Mouse (Mus musculus) limb, embryonic 10.5 days (tissue): Measurements from ENCODE around the gene Gm5724. TPM values are rescaled to one million over a fixed set of nuclear protein-coding genes. Genes with fewer than 3 reads are reported as not detected.

Experiments used
- DNase-seq: peaks from one replicate; pipeline ENCODE4 v3.0.0-alpha.2; 2017; ENCODE audit warnings: low spot score
- H3K27ac ChIP-seq: fragments of 300-500 bp; sonication (generic); 2 replicates; pipeline ENCODE4 v1.5.1; 2016; ENCODE audit warnings: mild to moderate bottlenecking
- H3K27me3 ChIP-seq: fragments of 300-500 bp; sonication (generic); 2 replicates; pipeline ENCODE4 v1.6.1; 2016; ENCODE audit warnings: low read depth, mild to moderate bottlenecking; ENCODE audit not compliant: poor library complexity, severe bottlenecking
- H3K36me3 ChIP-seq: fragments of 300-500 bp; sonication (generic); 2 replicates; pipeline ENCODE4 v1.6.1; 2016; ENCODE audit warnings: mild to moderate bottlenecking, moderate library complexity
- H3K4me1 ChIP-seq: fragments of 300-500 bp; sonication (generic); 2 replicates; pipeline ENCODE4 v1.6.1; 2016
- H3K4me3 ChIP-seq: fragments of 300-500 bp; sonication (generic); 2 replicates; pipeline ENCODE4 v1.5.1; 2016; ENCODE audit warnings: mild to moderate bottlenecking, moderate library complexity
- H3K9me3 ChIP-seq: fragments of 300-500 bp; sonication (generic); replicated peaks from 2 replicates; pipeline ENCODE4 v1.6.1; 2016; ENCODE audit warnings: mild to moderate bottlenecking
- WGBS: fragments of 180-500 bp; shearing (Covaris S2); methylation state at CpG from one replicate; pipeline ENCODE4 v1.1.7; 2016; 5-methylcytosine and 5-hydroxymethylcytosine counted together
- polyA plus RNA-seq: library from polyadenylated mRNA; unstranded; fragments of >200 nt; fragmentation: Nextera tagmentation; extraction: Ambion mirVana; gene quantifications from 2 replicates; pipeline ENCODE4 v1.2.1, GENCODE M21; 2016

The Gm5724 gene
- 0.09 TPM in 1 of 2 replicates, not detected in the other for polyA plus RNA-seq

DNA sequence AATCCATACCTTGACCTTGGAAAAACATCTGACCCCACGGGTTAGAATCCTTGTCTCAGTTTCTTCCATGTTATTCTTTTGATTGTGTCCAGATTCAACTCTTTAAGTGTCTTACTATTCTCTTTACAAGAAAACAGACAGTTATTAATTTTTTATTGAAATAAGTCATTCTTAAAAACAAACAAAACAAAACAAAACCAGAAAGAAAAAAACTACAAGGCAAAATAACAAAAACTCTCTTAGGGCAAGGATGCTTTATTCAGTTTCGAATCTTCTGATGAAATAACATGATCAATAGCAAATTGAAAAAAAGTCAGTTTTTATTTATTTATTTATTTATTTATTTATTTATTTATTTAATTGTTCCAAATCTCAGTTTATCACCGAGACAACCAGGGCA, at the start of gene Gm5724:
Gm5724 (minus strand) TSS at position 101 of the 400 bp plus-strand sequence.
- WGBS: 88% methylated on average over 3 of the region's 3 CpGs
- no peak for DNase-seq
- Histone ChIP-seq H3K4me1 (no peaks in the 10 kb centered on the region), H3K4me3 (no peak within 1 kb of the TSS), H3K36me3 (no peaks in the 10 kb centered on the region), H3K9me3 (no peaks in the 10 kb centered on the region), H3K27me3 (no peaks in the 10 kb centered on the region), H3K27ac (no peak within 1 kb of the TSS)

DNA sequence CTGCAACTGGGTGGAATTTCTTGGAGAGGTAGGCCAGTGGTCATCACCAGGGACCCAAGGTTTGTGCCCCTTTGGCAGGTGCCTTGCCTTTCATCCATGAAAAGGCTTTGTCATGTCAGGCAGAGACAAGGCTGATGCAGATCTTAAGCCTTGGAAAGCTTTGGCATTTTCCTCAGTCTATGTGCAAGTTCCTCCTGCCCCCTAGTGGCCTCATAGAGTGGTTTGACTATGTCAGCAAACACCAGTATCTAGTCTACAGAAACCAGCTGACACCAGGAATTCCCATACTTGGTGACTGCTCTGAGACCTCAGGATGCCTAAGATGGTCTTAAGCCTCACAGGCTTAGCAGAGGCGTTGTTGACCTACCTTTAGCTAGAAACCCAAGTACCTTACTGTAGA, 24.2 kb upstream of the Gm5724 start:
- no peaks in the 10 kb centered on the region for H3K36me3 ChIP-seq
- DNase-seq: peak; percentile 47
- no peaks in the 10 kb centered on the region for H3K9me3 ChIP-seq
- no peaks in the 10 kb centered on the region for H3K4me1 ChIP-seq
- H3K27me3 ChIP-seq: no peaks in the 10 kb centered on the region
- H3K4me3 ChIP-seq: no peak overlapping the region
- no peak overlapping the region for H3K27ac ChIP-seq
- 15% methylated on average over 1 of the region's 1 CpGs for WGBS

DNA sequence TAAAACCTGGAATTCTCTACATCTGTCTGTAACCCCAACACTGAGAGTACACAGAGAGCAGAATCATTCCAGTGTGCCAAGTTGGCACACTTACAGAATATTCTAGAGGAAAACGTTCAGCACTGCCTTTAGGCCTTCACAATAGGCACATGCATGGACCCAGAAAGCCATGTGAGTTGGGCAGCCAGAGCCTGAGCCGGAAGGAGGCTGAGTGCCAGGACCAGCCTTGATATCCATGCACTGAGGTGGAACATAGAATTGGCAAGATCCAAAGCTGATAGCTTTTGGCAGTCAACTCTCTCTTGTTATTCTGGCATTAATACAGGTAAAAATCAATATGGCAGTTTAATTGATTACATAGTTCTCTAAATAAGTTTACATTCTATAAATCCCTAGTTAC, 866 bp upstream of the Gm5724 start:
- no peak for DNase-seq
- Histone ChIP-seq H3K4me3 (no peak overlapping the region), H3K9me3 (no peaks in the 10 kb centered on the region), H3K27ac (no peak overlapping the region), H3K36me3 (no peaks in the 10 kb centered on the region), H3K4me1 (no peaks in the 10 kb centered on the region), H3K27me3 (no peaks in the 10 kb centered on the region)
- WGBS: 91% methylated on average over 2 of the region's 2 CpGs

DNA sequence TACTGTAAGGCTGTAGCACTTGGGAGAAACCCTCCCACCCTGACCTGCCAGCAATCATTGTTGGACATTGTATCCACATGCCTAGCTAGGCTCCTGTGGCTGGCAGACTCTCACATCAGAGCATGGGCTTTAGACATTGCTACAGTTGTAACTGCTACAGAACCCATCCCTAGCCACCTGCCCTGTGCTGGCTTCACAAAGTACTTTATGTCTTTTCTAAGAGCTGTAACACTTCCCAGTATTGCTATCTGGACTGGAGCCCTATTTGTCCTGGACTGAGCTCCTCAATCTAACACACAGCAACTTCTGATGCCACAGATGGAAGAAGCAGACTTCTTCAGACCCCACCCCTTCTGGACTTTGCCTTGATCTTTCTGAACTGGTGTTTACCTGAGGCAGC, 82.4 kb downstream of the Gm5724 start:
- H3K9me3 ChIP-seq: no peaks in the 10 kb centered on the region
- H3K27me3 ChIP-seq: no peaks in the 10 kb centered on the region

DNA sequence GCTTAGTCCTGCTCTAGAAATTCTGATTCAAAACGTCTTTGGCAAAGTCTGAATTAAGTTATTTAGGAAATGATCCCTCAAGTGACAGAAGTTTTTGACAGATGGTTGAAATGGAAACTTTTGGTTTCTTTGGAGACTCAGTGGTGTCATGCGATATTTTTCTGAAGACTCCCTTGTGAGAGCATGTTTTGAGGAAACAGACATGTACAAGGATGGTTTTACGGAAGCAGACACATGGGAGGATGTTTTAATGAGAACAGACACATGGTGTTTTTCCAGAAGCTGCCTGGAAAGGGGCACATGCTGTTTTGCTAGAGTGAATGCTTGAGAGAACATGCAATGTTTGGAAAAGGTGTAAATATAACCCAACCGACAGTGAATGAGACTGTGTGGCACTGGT, 86.6 kb downstream of the Gm5724 start:
- Histone ChIP-seq H3K4me1 (no peaks in the 10 kb centered on the region), H3K27me3 (no peaks in the 10 kb centered on the region), H3K4me3 (no peak overlapping the region), H3K9me3 (no peaks in the 10 kb centered on the region), H3K36me3 (no peaks in the 10 kb centered on the region), H3K27ac (no peak overlapping the region)
- no peak for DNase-seq
- WGBS: 87% methylated on average over 4 of the region's 4 CpGs

More for the DNA sequence above, 82.4 kb downstream of the Gm5724 start:
- Histone ChIP-seq H3K4me1 (no peaks in the 10 kb centered on the region), H3K27ac (no peak overlapping the region), H3K36me3 (no peaks in the 10 kb centered on the region), H3K4me3 (no peak overlapping the region)
- no peak for DNase-seq

Other genes with a start within 250 kb of the Gm5724 start
- gene Slco1c1, start 249.4 kb downstream of the Gm5724 start, polyA plus RNA-seq: 0.09 TPM in 1 of 2 replicates, not detected in the other
- gene Slco1b2, start 144.3 kb downstream of the Gm5724 start, polyA plus RNA-seq: 0.08 TPM in 1 of 2 replicates, not detected in the other
- gene Slco1a4, start 82.4 kb upstream of the Gm5724 start, polyA plus RNA-seq: not detected in 2 replicates
- not detected in 2 replicates for gene Slco1a1, start 173.2 kb upstream of the Gm5724 start, polyA plus RNA-seq
- gene Gm6614, start 237.6 kb upstream of the Gm5724 start, polyA plus RNA-seq: not detected in 2 replicates